8 mouse cellular contexts compared by ENCODE assay signal in the genomic region with DNA sequence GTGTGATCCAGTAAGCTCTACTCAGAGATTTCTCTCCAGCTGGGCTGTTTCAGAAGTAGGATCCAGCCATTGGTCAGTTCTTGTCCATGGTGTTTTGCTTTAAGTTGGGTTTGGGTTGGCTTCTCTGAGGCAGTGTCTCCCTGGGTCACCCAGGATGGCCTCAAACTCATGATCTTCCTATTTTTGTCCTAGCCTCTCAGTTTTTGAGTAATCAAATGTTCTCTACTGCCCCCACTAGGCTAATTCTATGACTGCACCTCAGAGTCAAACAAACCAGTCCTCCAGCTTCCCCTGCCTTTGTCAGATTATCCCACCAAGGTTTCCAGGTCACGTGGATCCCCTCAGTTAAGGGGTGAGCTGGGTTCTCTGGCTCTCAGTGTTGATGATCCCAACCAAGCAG. TPM values are rescaled to one million over a fixed set of nuclear protein-coding genes. Genes with fewer than 3 reads are reported as not detected.
DNase-seq lines count a peak whose midpoint lies in the region; ATAC-seq and TF ChIP-seq lines count a peak whose summit lies in the region.

No protein-coding gene starts in this region.

- no peaks in the 10 kb centered on the region for H3K36me3 ChIP-seq in heart, adult 2 months (ENCODE audit: control insufficient read depth, insufficient read depth, low read length)
- H3K36me3 ChIP-seq in heart, embryonic 10.5 days = no peaks in the 10 kb centered on the region
- H3K36me3 ChIP-seq in neural tube, embryonic 15.5 days = no peaks in the 10 kb centered on the region
- H3K36me3 ChIP-seq in forebrain, embryonic 13.5 days (ENCODE audit: poor library complexity, severe bottlenecking) = no peaks in the 10 kb centered on the region

- H3K27ac ChIP-seq in heart, adult 2 months = no peak overlapping the region
- H3K27ac ChIP-seq in heart, embryonic 10.5 days = no peak overlapping the region
- no peak overlapping the region for H3K27ac ChIP-seq in neural tube, embryonic 15.5 days (replicated peaks)
- H3K27ac ChIP-seq in forebrain, embryonic 13.5 days = no peak overlapping the region

- 10% methylated on average over 1 of the region's 1 CpGs for WGBS in heart, adult 2 months
- 2% methylated on average over 1 of the region's 1 CpGs for WGBS in heart, embryonic 10.5 days
- 15% methylated on average over 1 of the region's 1 CpGs for WGBS in neural tube, embryonic 15.5 days
- WGBS in forebrain, embryonic 13.5 days = 0% methylated on average over 1 of the region's 1 CpGs

- DNase-seq in heart, adult 2 months = no peak
- no peak for DNase-seq in heart, embryonic 10.5 days (ENCODE audit: low spot score)
- peak; percentile 37 for DNase-seq in neural tube, embryonic 10.5 days (ENCODE audit: extremely low spot score, low spot score)
- peak; percentile 61 for DNase-seq in brain, adult 2 months (ENCODE audit: low read depth, low spot score)
- DNase-seq in heart, postnatal 36 days = peak; percentile 28 to 36
- peak; percentile 41 for DNase-seq in naive thymus-derived CD4-positive, alpha-beta T cell, adult 2 months (ENCODE audit: low read depth)

- no peak overlapping the region for H3K4me2 ChIP-seq in neural tube, embryonic 15.5 days
- no peak overlapping the region for H3K4me2 ChIP-seq in forebrain, embryonic 13.5 days

- no peaks in the 10 kb centered on the region for H3K4me1 ChIP-seq in heart, adult 2 months (ENCODE audit: control insufficient read depth, insufficient read depth, low read length)
- no peaks in the 10 kb centered on the region for H3K4me1 ChIP-seq in heart, embryonic 10.5 days
- H3K4me1 ChIP-seq in neural tube, embryonic 15.5 days = no peaks in the 10 kb centered on the region
- H3K4me1 ChIP-seq in forebrain, embryonic 13.5 days = no peaks in the 10 kb centered on the region

- TF ChIP-seq POLR2A in heart, adult 2 months (IDR thresholded peaks at IDR 0.05; ENCODE audit: insufficient read depth, low read depth, low read length) = no peak

- intact Hi-C loops in heart, adult 2 months (cut with DNase I) = loop anchor here (5.0 kb wide), 1 partner anchor 457 kb away; no protein-coding TSS in a partner anchor
- intact Hi-C loops in heart, postnatal 36 days (cut with DNase I) = loop anchor here (2.0 to 5.0 kb wide), 2 partner anchors 460 to 472 kb away; no protein-coding TSS in a partner anchor

- peak; percentile 79 for TF ChIP-seq CTCF in heart, adult 2 months (IDR thresholded peaks at IDR 0.05)

- H3K27me3 ChIP-seq in heart, adult 2 months (ENCODE audit: control insufficient read depth, insufficient read depth, low read length) = no peaks in the 10 kb centered on the region; the same call in 1 of the 2 replicates
- H3K27me3 ChIP-seq in heart, embryonic 10.5 days (ENCODE audit: insufficient read depth, poor library complexity, severe bottlenecking) = no peaks in the 10 kb centered on the region
- no peaks in the 10 kb centered on the region for H3K27me3 ChIP-seq in neural tube, embryonic 15.5 days (replicated peaks)
- H3K27me3 ChIP-seq in forebrain, embryonic 13.5 days = no peaks in the 10 kb centered on the region

- H3K4me3 ChIP-seq in heart, adult 2 months = no peak overlapping the region
- H3K4me3 ChIP-seq in heart, embryonic 10.5 days = no peak overlapping the region
- H3K4me3 ChIP-seq in neural tube, embryonic 15.5 days (replicated peaks) = no peak overlapping the region
- no peak overlapping the region for H3K4me3 ChIP-seq in forebrain, embryonic 13.5 days

- no peak for ATAC-seq in neural tube, embryonic 15.5 days (ENCODE audit: low FRiP score)
- no peak for ATAC-seq in forebrain, embryonic 13.5 days

- TF ChIP-seq EP300 in heart, adult 2 months (IDR thresholded peaks at IDR 0.05; ENCODE audit: insufficient read depth, low read depth, low read length) = no peak

- no peak overlapping the region for H3K9ac ChIP-seq in heart, adult 2 months (ENCODE audit: low read depth, low read length)
- H3K9ac ChIP-seq in neural tube, embryonic 15.5 days (replicated peaks) = no peak overlapping the region
- no peak overlapping the region for H3K9ac ChIP-seq in forebrain, embryonic 13.5 days

- no peaks in the 10 kb centered on the region for H3K9me3 ChIP-seq in heart, embryonic 10.5 days
- no peaks in the 10 kb centered on the region for H3K9me3 ChIP-seq in neural tube, embryonic 15.5 days (replicated peaks)
- no peaks in the 10 kb centered on the region for H3K9me3 ChIP-seq in forebrain, embryonic 13.5 days (replicated peaks)

- no peaks in the 10 kb centered on the region for H3K79me2 ChIP-seq in heart, adult 2 months (replicated peaks; ENCODE audit: control insufficient read depth, insufficient read depth, low read length)

RNA-seq across cellular contexts. Expression of a gene that starts 13.8 kb away (rescaled TPM):
- 10 to 100 TPM; 15.7 to 15.8 TPM for total RNA-seq in heart, adult 2 months (2021)
- 24.9 and 27.0 TPM in 2 replicates for polyA plus RNA-seq in heart, adult 2 months (2012; rRNA removed)
- 25.3 and 31.8 TPM in 2 replicates for polyA plus RNA-seq in heart, embryonic 10.5 days (2016; fragmentation: Nextera tagmentation; extraction: Ambion mirVana)
- 26.8 and 28.8 TPM in 2 replicates for polyA plus RNA-seq in neural tube, embryonic 15.5 days (2015; fragmentation: Nextera tagmentation; extraction: Ambion mirVana)
- total RNA-seq in heart, postnatal 36 days (2021) = 10 to 100 TPM; 14.7 to 16.8 TPM
- polyA plus RNA-seq in forebrain, embryonic 13.5 days (2015; fragmentation: Nextera tagmentation; extraction: Ambion mirVana) = 20.3 and 24.4 TPM in 2 replicates

Comparison
In these comparisons a context has a peak if more than half of its experiments do, and no peak if none do; other contexts are left out.
1. DNase-seq: peak in neural tube, embryonic 10.5 days (single experiment), brain, adult 2 months (single experiment), heart, postnatal 36 days (2 of 2) and naive thymus-derived CD4-positive, alpha-beta T cell, adult 2 months (single experiment); none in heart, adult 2 months (0 of 2) and heart, embryonic 10.5 days (single experiment).